Mouse (Mus musculus) forebrain, embryonic 14.5 days (tissue): ENCODE results near the gene Rasip1. TPM values are rescaled to one million over a fixed set of nuclear protein-coding genes. Genes with fewer than 3 reads are reported as not detected.
A peak's percentile ranks its signal among the peaks of the same experiment; 100 is the strongest.

Experiments used
- ATAC-seq: fragments of 200-750 bp; cut with Nextera tagmentation; 2 replicates; pipeline ENCODE4 v1.8.0; 2017; ENCODE audit warnings: mild to moderate bottlenecking, moderate library complexity
- DNase-seq: peaks from one replicate; pipeline ENCODE4 v3.0.0-alpha.2; 2015; ENCODE audit warnings: low spot score
- H3K27ac ChIP-seq: fragments of 300-500 bp; sonication (generic); 2 replicates; pipeline ENCODE4 v1.5.1; 2014; ENCODE audit warnings: low read depth, mild to moderate bottlenecking, control low read depth, low read length, moderate library complexity
- H3K27me3 ChIP-seq: fragments of 300-500 bp; sonication (generic); replicated peaks from 2 replicates; pipeline ENCODE4 v1.6.1; 2014; ENCODE audit warnings: low read length, control low read depth, mixed read lengths; ENCODE audit not compliant: control insufficient read depth, insufficient read depth
- H3K36me3 ChIP-seq: fragments of 300-500 bp; sonication (generic); 2 replicates; pipeline ENCODE4 v1.6.1; 2014; ENCODE audit warnings: low read length, control low read depth; ENCODE audit not compliant: control insufficient read depth, insufficient read depth
- H3K4me1 ChIP-seq: fragments of 300-500 bp; sonication (generic); 2 replicates; pipeline ENCODE4 v1.6.1; 2014; ENCODE audit warnings: antibody characterized with exemption, low read length, control low read depth; ENCODE audit not compliant: control insufficient read depth, insufficient read depth
- H3K4me2 ChIP-seq: fragments of 300-500 bp; sonication (generic); 2 replicates; pipeline ENCODE4 v1.6.1; 2014; ENCODE audit warnings: mild to moderate bottlenecking, control low read depth, low read length
- H3K4me3 ChIP-seq: fragments of 300-500 bp; sonication (generic); 2 replicates; pipeline ENCODE4 v1.5.1; 2014; ENCODE audit warnings: low read depth, low read length, control low read depth
- H3K9ac ChIP-seq: fragments of 300-500 bp; sonication (generic); 2 replicates; pipeline ENCODE4 v1.6.1; 2014; ENCODE audit warnings: mild to moderate bottlenecking, low read length, control low read depth, moderate library complexity
- H3K9me3 ChIP-seq: fragments of 300-500 bp; sonication (generic); replicated peaks from 2 replicates; pipeline ENCODE4 v1.6.1; 2016; ENCODE audit warnings: low read length, control low read depth, mixed read lengths; ENCODE audit not compliant: control insufficient read depth
- WGBS: fragments of 180-500 bp; shearing (Covaris S2); extraction: QIAGEN DNeasy Blood & Tissue Kit; methylation state at CpG from one replicate; pipeline ENCODE4 v1.1.7; 2014; 5-methylcytosine and 5-hydroxymethylcytosine counted together
- polyA plus RNA-seq: library from polyadenylated mRNA; unstranded; fragments of >200 nt; fragmentation: Nextera tagmentation; extraction: Ambion mirVana; gene quantifications from 2 replicates; pipeline ENCODE4 v1.2.1, GENCODE M21; 2014

Rasip1 gene
- polyA plus RNA-seq, 1 experiment from 2014 or later, result 7.3 TPM

GRCm38 (mm10) chr7:45640191-45640957 is 13.1 kb downstream of the Rasip1 start:
- H3K4me2 ChIP-seq, result no peak overlapping the region
- no peaks in the 10 kb centered on the region; the same call in 1 of the 2 replicates for H3K36me3 ChIP-seq
- ATAC-seq (no peak), DNase-seq (no peak)
- no peak overlapping the region for H3K4me3 ChIP-seq
- H3K27me3 ChIP-seq, result no peaks in the 10 kb centered on the region
- no peak overlapping the region for H3K27ac ChIP-seq
- no peaks in the 10 kb centered on the region for H3K9me3 ChIP-seq
- no peak overlapping the region for H3K9ac ChIP-seq
- 78% methylated on average over 19 of the region's 19 CpGs for WGBS
- peaks cover 11% of the 10 kb centered on the region for H3K4me1 ChIP-seq

GRCm38 (mm10) chr7:45641391-45642040 is 14.2 kb downstream of the Rasip1 start:
- ATAC-seq, result no peak
- Histone ChIP-seq H3K27ac (no peak overlapping the region), H3K4me3 (no peak overlapping the region), H3K4me1 (peaks cover 11% of the 10 kb centered on the region), H3K9ac (no peak overlapping the region), H3K4me2 (no peak overlapping the region), H3K9me3 (no peaks in the 10 kb centered on the region), H3K27me3 (no peaks in the 10 kb centered on the region), H3K36me3 (no peaks in the 10 kb centered on the region; the same call in 1 of the 2 replicates)
- WGBS, result 63% methylated on average over 17 of the region's 17 CpGs
- peak; percentile 42 for DNase-seq

- ATAC-seq, result no peak
- H3K36me3 ChIP-seq, result no peaks in the 10 kb centered on the region
- H3K27me3 ChIP-seq, result no peaks in the 10 kb centered on the region
- WGBS, result 84% methylated on average over 5 of the region's 5 CpGs
- peaks cover 11% of the 10 kb centered on the region for H3K4me1 ChIP-seq
- H3K4me2 ChIP-seq, result peak overlapping the region; percentile 86
- no peak overlapping the region for H3K9ac ChIP-seq
- DNase-seq, result no peak
- H3K27ac ChIP-seq, result no peak overlapping the region
- H3K9me3 ChIP-seq, result no peaks in the 10 kb centered on the region
- H3K4me3 ChIP-seq, result no peak overlapping the region
These were observed 14.8 kb downstream of the Rasip1 start for GRCm38 (mm10) chr7:45642083-45642482.

- H3K27ac ChIP-seq, result peak overlapping the region; percentile 90
- ATAC-seq (no peak), DNase-seq (no peak)
- 36% methylated on average over 16 of the region's 16 CpGs for WGBS
- H3K27me3 ChIP-seq, result no peaks in the 10 kb centered on the region
- H3K36me3 ChIP-seq, result no peaks in the 10 kb centered on the region
- H3K4me1 ChIP-seq, result peaks cover 11% of the 10 kb centered on the region
- H3K9me3 ChIP-seq, result no peaks in the 10 kb centered on the region
- H3K4me3 ChIP-seq, result peak overlapping the region; percentile 46
- H3K4me2 ChIP-seq, result peak overlapping the region; percentile 86
- peak overlapping the region; percentile 87 for H3K9ac ChIP-seq
These were observed 15.4 kb downstream of the Rasip1 start for GRCm38 (mm10) chr7:45642503-45643255.

- ATAC-seq, result peak; percentile 92
These were observed 16.3 kb downstream of the Rasip1 start for GRCm38 (mm10) chr7:45643441-45644178.

GRCm38 (mm10) chr7:45644183-45644582 is 16.9 kb downstream of the Rasip1 start:
- peaks cover 11% of the 10 kb centered on the region for H3K4me1 ChIP-seq
- peak overlapping the region; percentile 24 for H3K4me3 ChIP-seq
- peak overlapping the region; percentile 49; the same call in 1 of the 2 replicates for H3K9ac ChIP-seq
- no peaks in the 10 kb centered on the region for H3K9me3 ChIP-seq
- DNase-seq (peak; percentile 69), ATAC-seq (peak; percentile 18)
- H3K27me3 ChIP-seq, result no peaks in the 10 kb centered on the region
- 2% methylated on average over 18 of the region's 18 CpGs for WGBS
- peak overlapping the region; percentile 86 for H3K4me2 ChIP-seq
- H3K27ac ChIP-seq, result peak overlapping the region; percentile 84
- no peaks in the 10 kb centered on the region for H3K36me3 ChIP-seq

More at GRCm38 (mm10) chr7:45643441-45644178, 16.3 kb downstream of the Rasip1 start:
- peaks cover 11% of the 10 kb centered on the region for H3K4me1 ChIP-seq
- H3K27me3 ChIP-seq, result no peaks in the 10 kb centered on the region
- peak overlapping the region; percentile 86 for H3K4me2 ChIP-seq
- WGBS, result 2% methylated on average over 28 of the region's 28 CpGs
- H3K9me3 ChIP-seq, result no peaks in the 10 kb centered on the region
- peak; percentile 100 for DNase-seq
- peak overlapping the region; percentile 87 for H3K9ac ChIP-seq
- peak overlapping the region; percentile 46 for H3K4me3 ChIP-seq
- no peaks in the 10 kb centered on the region for H3K36me3 ChIP-seq
- H3K27ac ChIP-seq, result peak overlapping the region; percentile 90

GRCm38 (mm10) chr7:45644872-45645590 is 17.7 kb downstream of the Rasip1 start:
- no peak for ATAC-seq
- H3K4me2 ChIP-seq, result peak overlapping the region; percentile 86
- H3K9ac ChIP-seq, result peak overlapping the region; percentile 49; the same call in 1 of the 2 replicates
- H3K27ac ChIP-seq, result no peak overlapping the region
- H3K36me3 ChIP-seq, result no peaks in the 10 kb centered on the region
- DNase-seq, result no peak
- no peaks in the 10 kb centered on the region for H3K27me3 ChIP-seq
- no peaks in the 10 kb centered on the region for H3K9me3 ChIP-seq
- WGBS, result 62% methylated on average over 6 of the region's 6 CpGs
- peaks cover 11% of the 10 kb centered on the region for H3K4me1 ChIP-seq
- no peak overlapping the region for H3K4me3 ChIP-seq

GRCm38 (mm10) chr7:45645591-45645971 is 18.3 kb downstream of the Rasip1 start:
- ATAC-seq, result no peak
- Histone ChIP-seq H3K9ac (no peak overlapping the region), H3K27me3 (no peaks in the 10 kb centered on the region), H3K36me3 (no peaks in the 10 kb centered on the region), H3K4me1 (peaks cover 11% of the 10 kb centered on the region), H3K27ac (no peak overlapping the region), H3K4me3 (no peak overlapping the region), H3K9me3 (no peaks in the 10 kb centered on the region), H3K4me2 (no peak overlapping the region)
- WGBS, result 89% methylated on average over 7 of the region's 7 CpGs
- DNase-seq, result no peak
